Mouse (Mus musculus): ENCODE results near the gene Slf2.
A peak's percentile ranks its signal among the peaks of the same experiment; 100 is the strongest.

Slf2 gene

GRCm38 (mm10) chr19:45013581-45014225, 82.8 kb downstream of the Slf2 start:
- no peak for DNase-seq

GRCm38 (mm10) chr19:45014335-45014971, 83.5 kb downstream of the Slf2 start, which contains the start of gene Lzts2:
Lzts2 (plus strand) TSS chr19:45014414.
- DNase-seq = no peak

- no peak for DNase-seq
Observed at GRCm38 (mm10) chr19:45014981-45015402, 84.0 kb downstream of the Slf2 start.

GRCm38 (mm10) chr19:45015518-45016281, 84.7 kb downstream of the Slf2 start:
- DNase-seq = no peak

GRCm38 (mm10) chr19:45016341-45017215, 85.6 kb downstream of the Slf2 start:
- DNase-seq = peak; percentile 82

- DNase-seq = peak; percentile 87
Observed at GRCm38 (mm10) chr19:45017216-45017771, 86.3 kb downstream of the Slf2 start.

- DNase-seq = peak; percentile 88
Observed at GRCm38 (mm10) chr19:45017909-45018308, 87.0 kb downstream of the Slf2 start.

- DNase-seq = no peak
Observed at GRCm38 (mm10) chr19:45018351-45018831, 87.4 kb downstream of the Slf2 start.

- DNase-seq = no peak
Observed at GRCm38 (mm10) chr19:45020348-45020747, 89.4 kb downstream of the Slf2 start.

GRCm38 (mm10) chr19:45021362-45021761, 90.4 kb downstream of the Slf2 start:
- DNase-seq = no peak

GRCm38 (mm10) chr19:45023993-45024392, 93.0 kb downstream of the Slf2 start:
- DNase-seq = no peak

- no peak for DNase-seq
Observed at GRCm38 (mm10) chr19:45024775-45025174, 93.8 kb downstream of the Slf2 start.

GRCm38 (mm10) chr19:45025937-45026568, 95.1 kb downstream of the Slf2 start:
- no peak for DNase-seq

GRCm38 (mm10) chr19:45026958-45027670, 96.2 kb downstream of the Slf2 start:
- DNase-seq = peak; percentile 31

GRCm38 (mm10) chr19:45027848-45028247, 96.9 kb downstream of the Slf2 start:
- DNase-seq = peak; percentile 76

- DNase-seq = no peak
Observed at GRCm38 (mm10) chr19:45028746-45029145, 97.8 kb downstream of the Slf2 start.

GRCm38 (mm10) chr19:45029571-45029970, 98.6 kb downstream of the Slf2 start:
- DNase-seq = no peak

- DNase-seq = no peak
Observed at GRCm38 (mm10) chr19:45030111-45030510, 99.2 kb downstream of the Slf2 start.

- DNase-seq = peak; percentile 90
Observed at GRCm38 (mm10) chr19:45030746-45031693, 100.1 kb downstream of the Slf2 start.

GRCm38 (mm10) chr19:45031780-45032179, 100.8 kb downstream of the Slf2 start:
- DNase-seq = peak; percentile 80

Measured in layer of hippocampus, adult 9-11 months (tissue).